Mouse (Mus musculus) heart, postnatal 0 days (tissue): ENCODE measurements around the gene Sf3a1.

ENCODE experiments used
- CTCF ChIP-seq: IDR thresholded peaks from 2 replicates; pipeline ENCODE4 v1.5.1; 2016; ENCODE audit warnings: antibody characterized with exemption, control low read depth, low read depth
- EP300 ChIP-seq: IDR thresholded peaks from 2 replicates; pipeline ENCODE4 v1.6.1; 2016; ENCODE audit warnings: antibody characterized with exemption, low read depth

GRCm38 (mm10) chr11:4218637-4219036 is 58.5 kb downstream of the Sf3a1 start:
- TF ChIP-seq CTCF = no peak
- TF ChIP-seq EP300 = no peak
